ENCODE assay signal across 15 mouse cellular contexts in genomic region chr6:144818016-144818415, GRCm38 (mm10). TPM values are rescaled to one million over a fixed set of nuclear protein-coding genes. Genes with fewer than 3 reads are reported as not detected.
A peak's percentile ranks its signal among the peaks of the same experiment; 100 is the strongest.
DNase-seq lines count a peak whose midpoint lies in the region; ATAC-seq and TF ChIP-seq lines count a peak whose summit lies in the region.
"Had no signal": no experiment of that assay in that cellular context is flagged by ENCODE, and none has a peak within 500 bp of the region (broad histone marks: within the 10 kb centered on the region; RNA-seq: fewer than 3 reads in every experiment).

No protein-coding gene starts in this region.

- no peaks in the 10 kb centered on the region for H3K36me3 ChIP-seq in kidney, adult 2 months (ENCODE audit: control insufficient read depth, insufficient read depth, low read length)
- H3K36me3 ChIP-seq: embryonic facial prominence, embryonic 12.5 days; G1E; neural tube, embryonic 12.5 days had no signal

- peak; percentile 23 for DNase-seq in kidney, adult 2 months
- no peak for DNase-seq in kidney, adult 8-10 months
- peak; percentile 22 for DNase-seq in spleen, adult 12 weeks (ENCODE audit: low spot score)
- DNase-seq in spleen, postnatal 4 days (ENCODE audit: low spot score in 2 of 2), result no peak
- no peak for DNase-seq in gastrocnemius, postnatal 14 days
- DNase-seq in urinary bladder, postnatal 14 days (ENCODE audit: low spot score), result no peak
- DNase-seq in cerebellum, postnatal 14 days, result no peak
- DNase-seq: cerebellum, adult 9-11 months; kidney, postnatal 14 days; midbrain, embryonic 14.5 days had no signal

- ATAC-seq in megakaryocyte progenitor cell, adult 5-6 weeks (replicated peaks; ENCODE audit: poor library complexity), result peak; percentile 89
- ATAC-seq: forebrain, embryonic 13.5 days had no signal

- H3K4me1 ChIP-seq in kidney, adult 2 months (ENCODE audit: control insufficient read depth, insufficient read depth, low read length), result no peaks in the 10 kb centered on the region; the same call in 1 of the 2 replicates
- H3K4me1 ChIP-seq: embryonic facial prominence, embryonic 12.5 days; neural tube, embryonic 12.5 days had no signal

- intact Hi-C loops in gastrocnemius, postnatal 14 days (cut with DNase I; ENCODE audit: low total_unique reads), result no loop called here

- no peak overlapping the region for H3K4me3 ChIP-seq in kidney, adult 2 months (ENCODE audit: insufficient read depth, low read depth, low read length)
- H3K4me3 ChIP-seq: embryonic facial prominence, embryonic 12.5 days; forebrain, embryonic 13.5 days; neural tube, embryonic 12.5 days had no signal

- no peak for TF ChIP-seq POLR2A in kidney, adult 2 months (IDR thresholded peaks at IDR 0.05; ENCODE audit: low read depth, low read length)

- no peak overlapping the region for H3K27ac ChIP-seq in kidney, adult 2 months (ENCODE audit: insufficient read depth, low read depth, low read length)
- H3K27ac ChIP-seq: embryonic facial prominence, embryonic 12.5 days; forebrain, embryonic 13.5 days; neural tube, embryonic 12.5 days had no signal

- TF ChIP-seq CTCF in kidney, adult 2 months (conservative IDR thresholded peaks at IDR 0.05; ENCODE audit: insufficient read depth, insufficient read length, low read depth, low read length), result no peak

- H3K27me3 ChIP-seq in kidney, adult 2 months (replicated peaks; ENCODE audit: control insufficient read depth, insufficient read depth, low read length), result no peaks in the 10 kb centered on the region
- H3K27me3 ChIP-seq: embryonic facial prominence, embryonic 12.5 days; forebrain, embryonic 13.5 days; neural tube, embryonic 12.5 days had no signal

- WGBS in kidney, adult 2 months, result 92% methylated on average over 4 of the region's 4 CpGs

RNA-seq across cellular contexts. Expression of gene Sox5, which starts 36.2 kb away (rescaled TPM):
- polyA plus RNA-seq in kidney, adult 2 months (2012; rRNA removed), result 2.9 and 3.2 TPM in 2 replicates
- 0.10 TPM in 1 of 2 replicates, not detected in the other for total RNA-seq in megakaryocyte progenitor cell, adult 5-6 weeks (2015)
- 0.17 TPM in 1 of 2 replicates, not detected in the other for total RNA-seq in megakaryocyte progenitor cell, adult 5-6 weeks (2017)
- total RNA-seq in gastrocnemius, postnatal 14 days (2021), result 1 to 10 TPM; 1.7 to 1.9 TPM
- polyA plus RNA-seq: G1E had no signal

Comparison
In these comparisons a context has a peak if more than half of its experiments do, and no peak if none do; other contexts are left out.
1. DNase-seq: peak in kidney, adult 2 months (single experiment) and spleen, adult 12 weeks (single experiment); none in kidney, adult 8-10 months (0 of 2), spleen, postnatal 4 days (0 of 2), gastrocnemius, postnatal 14 days (single experiment), urinary bladder, postnatal 14 days (single experiment) and cerebellum, postnatal 14 days (0 of 2).